Mouse (Mus musculus): ENCODE measurements around the gene Arhgef12. TPM values are rescaled to one million over a fixed set of nuclear protein-coding genes. Genes with fewer than 3 reads are reported as not detected.

Arhgef12 gene
- polyA plus RNA-seq, 1 experiment, result not detected

DNA sequence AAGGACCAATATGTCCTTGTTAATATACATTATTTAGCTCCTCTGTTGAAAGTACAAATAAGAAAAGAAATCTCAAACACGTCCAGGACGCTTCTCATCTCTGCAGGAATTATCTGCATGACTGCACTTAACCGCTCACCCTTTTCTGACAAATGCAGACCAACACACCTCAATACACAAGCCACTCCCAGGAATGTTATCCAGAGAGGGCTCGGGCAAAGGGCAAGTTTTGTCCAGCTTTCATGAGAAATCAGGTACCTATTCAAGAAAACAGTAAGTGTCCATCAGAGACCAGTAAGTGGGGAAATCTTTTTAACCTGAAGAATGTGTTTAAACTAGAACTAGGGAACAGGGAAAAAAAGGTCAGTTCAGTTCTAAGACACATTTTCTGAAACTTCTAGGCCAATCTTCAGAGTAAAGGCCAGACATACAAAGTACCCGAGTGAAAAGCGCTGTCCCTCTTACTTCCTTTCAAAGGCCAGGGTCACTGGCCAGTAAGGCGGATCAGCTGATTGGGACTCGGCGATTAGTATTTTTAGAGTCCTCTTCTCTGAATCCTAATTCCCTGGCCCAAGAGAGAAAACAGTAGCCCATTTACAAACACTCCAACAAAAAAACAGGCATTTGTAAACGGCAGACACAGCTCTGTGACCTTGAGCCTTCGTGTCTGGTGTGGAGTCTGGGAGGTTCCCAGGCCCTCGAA lies 8.5 kb upstream of the Arhgef12 start:
- Histone ChIP-seq H3K27ac (ENCODE audit: insufficient read depth, low read depth, low read length) (peak overlapping the region; percentile 39), H3K4me3 (ENCODE audit: insufficient read depth, low read depth, low read length) (peak overlapping the region; percentile 73), H3K4me1 (ENCODE audit: control insufficient read depth, insufficient read depth, low read length) (peaks cover 4% of the 10 kb centered on the region; the same call in 1 of the 2 replicates)
- no peak for TF ChIP-seq CTCF (IDR thresholded peaks at IDR 0.05; ENCODE audit: insufficient read depth, low read depth, low read length)
- TF ChIP-seq POLR2A (IDR thresholded peaks at IDR 0.05; ENCODE audit: insufficient read depth, low read depth, low read length), result no peak
- WGBS, result 18% methylated on average over 12 of the region's 12 CpGs

DNA sequence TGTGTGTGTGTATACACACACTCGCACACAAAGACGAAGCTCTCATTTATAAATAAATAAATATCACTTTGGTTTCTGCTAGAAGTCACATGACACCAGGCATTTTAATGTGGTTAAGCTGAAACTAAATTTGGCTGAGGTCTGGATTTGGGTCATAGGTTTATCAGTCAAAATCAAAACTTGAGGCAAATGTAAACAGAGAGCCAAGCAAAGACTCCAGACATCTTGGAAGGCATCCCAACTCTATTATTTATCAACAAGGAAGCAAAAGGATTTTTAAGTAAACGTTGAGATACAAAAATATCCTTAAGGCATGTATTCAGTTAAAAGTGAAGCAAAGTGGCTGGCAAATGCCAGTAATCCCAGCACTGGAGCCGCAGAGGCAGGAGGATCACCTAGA lies 7.8 kb upstream of the Arhgef12 start:
- no peak for TF ChIP-seq POLR2A (IDR thresholded peaks at IDR 0.05; ENCODE audit: insufficient read depth, low read depth, low read length)
- no peak for TF ChIP-seq CTCF (IDR thresholded peaks at IDR 0.05; ENCODE audit: insufficient read depth, low read depth, low read length)
- no peak overlapping the region for H3K4me3 ChIP-seq (ENCODE audit: insufficient read depth, low read depth, low read length)
- 73% methylated on average over 4 of the region's 4 CpGs for WGBS
- no peak overlapping the region for H3K27ac ChIP-seq (ENCODE audit: insufficient read depth, low read depth, low read length)
- H3K4me1 ChIP-seq (ENCODE audit: control insufficient read depth, insufficient read depth, low read length), result peaks cover 4% of the 10 kb centered on the region; the same call in 1 of the 2 replicates

DNA sequence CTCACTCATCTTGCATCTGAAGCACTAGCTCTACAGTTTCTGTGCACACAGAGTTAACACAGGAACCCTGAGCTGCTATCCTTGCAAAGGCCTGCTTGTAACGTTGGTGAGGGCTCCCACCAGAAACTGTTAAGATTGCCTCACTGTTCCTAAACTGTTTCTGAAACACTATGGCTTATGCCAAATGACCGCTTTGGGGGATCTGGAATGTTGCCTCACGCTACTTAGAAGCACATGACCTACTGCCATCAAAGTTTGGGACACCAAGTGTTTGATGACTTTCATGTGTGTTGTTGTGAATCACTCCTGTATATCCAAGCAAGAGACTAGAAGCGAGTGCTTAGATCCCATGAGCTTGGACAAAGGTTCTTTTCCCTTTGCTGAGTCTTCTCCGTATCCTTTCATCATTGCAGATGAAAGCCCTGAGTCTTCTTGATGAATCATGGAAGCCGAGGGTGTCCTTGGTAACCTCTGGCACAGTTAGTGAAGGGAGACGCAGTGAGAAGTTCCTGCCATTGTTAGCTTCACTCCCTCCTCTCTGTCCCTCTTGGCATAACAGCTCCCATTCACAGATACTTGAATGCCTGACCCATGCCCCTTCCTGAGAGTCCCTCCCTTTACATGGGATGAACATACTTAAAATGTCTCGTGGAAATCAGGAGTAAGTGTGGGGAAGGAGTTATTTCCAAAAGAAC lies 3.4 kb upstream of the Arhgef12 start:
- Histone ChIP-seq H3K27ac (ENCODE audit: insufficient read depth, low read depth, low read length) (no peak overlapping the region), H3K4me1 (ENCODE audit: control insufficient read depth, insufficient read depth, low read length) (peaks cover 10% of the 10 kb centered on the region), H3K4me3 (ENCODE audit: insufficient read depth, low read depth, low read length) (no peak overlapping the region)
- TF ChIP-seq CTCF (IDR thresholded peaks at IDR 0.05; ENCODE audit: insufficient read depth, low read depth, low read length) (no peak), POLR2A (IDR thresholded peaks at IDR 0.05; ENCODE audit: insufficient read depth, low read depth, low read length) (no peak)
- 72% methylated on average over 8 of the region's 8 CpGs for WGBS

DNA sequence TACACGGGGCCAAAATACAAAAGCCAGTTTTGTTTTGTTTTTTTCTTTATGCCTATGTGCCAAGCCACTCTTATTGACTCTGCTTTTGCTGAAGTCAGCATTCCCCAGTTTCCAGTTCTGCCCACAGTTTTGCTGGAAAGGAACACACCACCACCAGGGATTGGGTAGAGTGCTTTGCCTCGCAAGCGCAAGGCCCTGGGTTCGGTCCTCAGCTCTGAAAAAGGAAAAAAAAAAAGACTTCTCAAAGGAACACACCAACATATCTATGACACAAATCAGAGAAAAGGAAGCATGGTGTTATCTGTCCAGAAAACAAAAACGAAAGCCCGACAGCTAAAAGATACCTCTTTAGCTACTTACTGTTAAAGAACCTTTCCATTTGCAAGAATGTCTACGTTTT lies 2.1 kb upstream of the Arhgef12 start:
- 92% methylated on average over 7 of the region's 7 CpGs for WGBS
- Histone ChIP-seq H3K4me3 (ENCODE audit: insufficient read depth, low read depth, low read length) (no peak overlapping the region), H3K4me1 (ENCODE audit: control insufficient read depth, insufficient read depth, low read length) (peaks cover 8% of the 10 kb centered on the region), H3K27ac (ENCODE audit: insufficient read depth, low read depth, low read length) (no peak overlapping the region)
- TF ChIP-seq CTCF (IDR thresholded peaks at IDR 0.05; ENCODE audit: insufficient read depth, low read depth, low read length) (no peak), POLR2A (IDR thresholded peaks at IDR 0.05; ENCODE audit: insufficient read depth, low read depth, low read length) (no peak)

DNA sequence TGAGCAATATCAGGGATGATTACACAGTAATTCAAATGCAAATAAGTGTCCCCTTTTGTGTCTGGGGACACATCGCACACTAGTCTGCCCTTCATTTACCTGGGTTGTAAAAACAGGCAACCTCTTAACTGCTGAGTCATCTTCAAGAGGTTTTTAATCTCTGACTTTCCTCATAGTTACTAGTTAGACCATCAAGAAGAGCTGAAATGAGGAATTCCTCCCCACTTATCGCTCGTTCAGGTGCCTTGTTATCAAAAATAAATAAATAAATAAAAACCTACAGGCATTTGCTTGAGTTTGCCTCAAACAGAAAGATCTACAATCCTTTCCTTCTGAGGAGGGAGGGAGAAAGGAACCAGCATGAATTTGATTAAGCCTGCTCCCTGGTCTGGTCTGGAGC lies 1.7 kb upstream of the Arhgef12 start:
- WGBS, result 84% methylated on average over 3 of the region's 3 CpGs
- TF ChIP-seq CTCF (IDR thresholded peaks at IDR 0.05; ENCODE audit: insufficient read depth, low read depth, low read length) (no peak), POLR2A (IDR thresholded peaks at IDR 0.05; ENCODE audit: insufficient read depth, low read depth, low read length) (no peak)
- Histone ChIP-seq H3K27ac (ENCODE audit: insufficient read depth, low read depth, low read length) (no peak overlapping the region), H3K4me3 (ENCODE audit: insufficient read depth, low read depth, low read length) (no peak overlapping the region), H3K4me1 (ENCODE audit: control insufficient read depth, insufficient read depth, low read length) (peaks cover 8% of the 10 kb centered on the region)

DNA sequence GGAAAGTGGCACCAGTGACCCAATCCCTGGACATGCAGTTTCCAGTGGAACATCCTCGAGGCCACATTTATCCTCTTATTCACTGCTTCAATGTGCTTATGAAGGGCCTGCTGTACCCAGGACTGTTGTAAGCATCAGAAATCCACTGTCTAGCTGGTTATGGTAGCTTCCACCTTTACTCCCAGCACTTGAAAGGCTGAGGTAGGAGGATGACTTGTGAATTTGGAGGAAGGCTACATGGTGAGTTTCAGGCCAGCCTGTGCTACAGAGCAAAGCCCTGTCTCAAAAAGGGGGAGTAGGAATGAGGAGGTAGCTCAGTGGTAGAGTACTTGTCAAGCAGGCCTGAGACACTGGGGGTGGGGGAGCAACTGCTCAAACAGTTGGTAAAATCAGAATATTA lies 1.0 kb upstream of the Arhgef12 start:
- peaks cover 5% of the 10 kb centered on the region for H3K4me1 ChIP-seq (ENCODE audit: control insufficient read depth, insufficient read depth, low read length)
- 68% methylated on average over 1 of the region's 1 CpGs for WGBS
- H3K4me3 ChIP-seq (ENCODE audit: insufficient read depth, low read depth, low read length), result no peak overlapping the region
- H3K27ac ChIP-seq (ENCODE audit: insufficient read depth, low read depth, low read length), result 0 out of 2 replicates have a peak overlapping the region, but pooled peaks have one; percentile 36
- no peak for TF ChIP-seq CTCF (IDR thresholded peaks at IDR 0.05; ENCODE audit: insufficient read depth, low read depth, low read length)
- TF ChIP-seq POLR2A (IDR thresholded peaks at IDR 0.05; ENCODE audit: insufficient read depth, low read depth, low read length), result no peak

DNA sequence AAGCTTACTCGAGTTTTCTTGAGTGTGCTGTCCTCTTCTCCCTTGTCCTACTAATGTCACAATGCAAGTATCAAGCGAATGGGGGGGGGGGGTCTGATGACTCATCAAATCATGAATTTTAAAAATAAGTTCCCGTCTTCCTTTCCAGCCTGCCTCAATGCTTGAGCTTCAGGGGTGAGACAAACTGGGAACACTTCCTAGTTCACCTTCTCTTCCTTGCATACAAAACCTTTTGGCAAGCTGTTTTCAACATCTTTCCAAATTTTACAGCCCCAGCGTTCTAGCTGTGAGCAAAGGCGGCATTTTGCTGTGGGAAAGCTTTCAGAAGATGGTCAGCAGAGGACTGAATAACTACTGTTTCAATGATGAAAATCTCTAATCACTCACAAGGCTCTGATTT lies 516 bp upstream of the Arhgef12 start:
- WGBS, result 20% methylated on average over 5 of the region's 5 CpGs
- Histone ChIP-seq H3K27ac (ENCODE audit: insufficient read depth, low read depth, low read length) (peak overlapping the region; percentile 98; the same call in 1 of the 2 replicates), H3K4me1 (ENCODE audit: control insufficient read depth, insufficient read depth, low read length) (peaks cover 5% of the 10 kb centered on the region), H3K4me3 (ENCODE audit: insufficient read depth, low read depth, low read length) (no peak overlapping the region)
- TF ChIP-seq CTCF (IDR thresholded peaks at IDR 0.05; ENCODE audit: insufficient read depth, low read depth, low read length), result no peak
- no peak for TF ChIP-seq POLR2A (IDR thresholded peaks at IDR 0.05; ENCODE audit: insufficient read depth, low read depth, low read length)

DNA sequence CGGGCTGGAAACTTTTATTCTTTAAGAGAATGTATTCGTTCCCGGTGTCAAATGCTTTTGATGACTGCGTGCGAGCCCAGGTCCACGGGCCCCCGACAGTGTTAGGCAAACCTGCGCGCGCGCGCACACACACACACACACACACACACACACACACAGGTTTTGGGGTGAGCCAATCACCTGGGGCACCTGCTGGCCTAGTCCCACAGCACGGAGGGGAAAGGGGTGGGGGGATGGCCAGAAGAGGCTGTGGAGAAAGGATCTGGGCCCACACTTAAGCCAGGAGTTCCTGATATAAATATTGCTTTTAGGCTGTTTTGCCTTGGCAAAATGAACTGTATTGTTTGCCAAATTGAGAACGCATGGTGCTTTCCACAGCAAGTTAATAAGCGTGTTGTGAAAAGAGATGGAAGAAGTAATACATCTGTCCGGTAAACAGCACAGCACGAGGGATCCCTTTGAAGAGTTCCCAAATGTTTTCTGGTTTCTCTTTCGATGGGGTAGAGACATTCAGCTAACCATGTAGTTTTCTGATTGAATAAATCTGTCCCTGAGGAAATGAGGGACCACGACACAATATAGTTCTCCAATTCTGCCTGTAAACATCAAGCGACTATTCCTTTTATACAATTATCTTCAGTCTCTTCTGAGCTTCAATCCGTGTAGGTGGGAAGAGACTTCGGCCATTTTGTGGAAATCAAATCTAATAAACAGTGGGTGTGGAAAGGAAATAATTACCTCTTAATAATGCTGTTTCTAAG lies 433 bp downstream of the Arhgef12 start:
- TF ChIP-seq POLR2A (IDR thresholded peaks at IDR 0.05; ENCODE audit: insufficient read depth, low read depth, low read length) (no peak), CTCF (IDR thresholded peaks at IDR 0.05; ENCODE audit: insufficient read depth, low read depth, low read length) (no peak)
- Histone ChIP-seq H3K27ac (ENCODE audit: insufficient read depth, low read depth, low read length) (peak overlapping the region; percentile 98), H3K4me3 (ENCODE audit: insufficient read depth, low read depth, low read length) (peak overlapping the region; percentile 84), H3K4me1 (ENCODE audit: control insufficient read depth, insufficient read depth, low read length) (peaks cover 5% of the 10 kb centered on the region)
- WGBS, result 1% methylated on average over 22 of the region's 22 CpGs
